ENCODE assay signal across 8 mouse cellular contexts in genomic region chr3:84813436-84814156, GRCm38 (mm10). TPM values are rescaled to one million over a fixed set of nuclear protein-coding genes. Genes with fewer than 3 reads are reported as not detected.
DNase-seq lines count a peak whose midpoint lies in the region; ATAC-seq lines count a peak whose summit lies in the region.

No protein-coding gene starts in this region.

- H3K9me3 ChIP-seq in kidney, embryonic 15.5 days (replicated peaks) = no peaks in the 10 kb centered on the region

- peak overlapping the region; percentile 70 for H3K4me3 ChIP-seq in kidney, embryonic 15.5 days (replicated peaks)

- WGBS in kidney, embryonic 15.5 days = 1% methylated on average over 29 of the region's 29 CpGs

- H3K27me3 ChIP-seq in kidney, embryonic 15.5 days = no peaks in the 10 kb centered on the region

- ATAC-seq in kidney, embryonic 15.5 days (replicated peaks; ENCODE audit: low FRiP score) = peak; percentile 63; the same call in 1 of the 2 replicates
- ATAC-seq in megakaryocyte progenitor cell, adult 5-6 weeks (replicated peaks; ENCODE audit: poor library complexity) = peak; percentile 10

- H3K4me2 ChIP-seq in kidney, embryonic 15.5 days = peak overlapping the region; percentile 98

- no peaks in the 10 kb centered on the region; the same call in 1 of the 2 replicates for H3K36me3 ChIP-seq in kidney, embryonic 15.5 days

- no peak for DNase-seq in kidney, adult 11 months
- peak; percentile 15 for DNase-seq in T-cell, adult 2 months (ENCODE audit: low spot score)
- DNase-seq in forelimb bud, embryonic 11.5 days (ENCODE audit: low read depth, low spot score) = peak; percentile 9
- no peak for DNase-seq in right cerebral cortex, postnatal 25 days
- DNase-seq in left cerebral cortex, adult 8-10 months (ENCODE audit: low spot score in 2 of 2) = no peak
- DNase-seq in spleen, postnatal 10 days (ENCODE audit: low spot score in 2 of 2) = no peak

- peak overlapping the region; percentile 76 for H3K9ac ChIP-seq in kidney, embryonic 15.5 days

- peak overlapping the region; percentile 96 for H3K27ac ChIP-seq in kidney, embryonic 15.5 days

- peaks cover 25% of the 10 kb centered on the region for H3K4me1 ChIP-seq in kidney, embryonic 15.5 days

RNA-seq across cellular contexts. Expression of gene Fbxw7, which starts 1.5 kb away (rescaled TPM):
- 9.0 and 9.3 TPM in 2 replicates for polyA plus RNA-seq in kidney, embryonic 15.5 days (2015; fragmentation: Nextera tagmentation; extraction: Ambion mirVana)
- 7.5 and 8.4 TPM in 2 replicates for total RNA-seq in megakaryocyte progenitor cell, adult 5-6 weeks (2015)
- 10.0 and 18.5 TPM in 2 replicates for total RNA-seq in megakaryocyte progenitor cell, adult 5-6 weeks (2017)
- 100 to 1,000 TPM; 200 to 239 (median 211) TPM for total RNA-seq in left cerebral cortex, adult 8-10 months (2022)

Comparison
In these comparisons a context has a peak if more than half of its experiments do, and no peak if none do; other contexts are left out.
1. DNase-seq: peak in T-cell, adult 2 months (single experiment) and forelimb bud, embryonic 11.5 days (single experiment); none in kidney, adult 11 months (single experiment), right cerebral cortex, postnatal 25 days (single experiment), left cerebral cortex, adult 8-10 months (0 of 2) and spleen, postnatal 10 days (0 of 2).
2. RNA of gene Fbxw7, which starts 1.5 kb away (total RNA-seq): 200 to 239 TPM in left cerebral cortex, adult 8-10 months; 7.5 to 18.5 TPM in megakaryocyte progenitor cell, adult 5-6 weeks; every median in the first group is over 10 times any median in the second.